Mouse (Mus musculus) heart, embryonic 12.5 days (tissue): ENCODE results near the gene Fam84b. TPM values are rescaled to one million over a fixed set of nuclear protein-coding genes. Genes with fewer than 3 reads are reported as not detected.

Experiments used
- ATAC-seq: fragments of 200-750 bp; cut with Nextera tagmentation; 2 replicates; pipeline ENCODE4 v1.8.0; 2017; ENCODE audit warnings: moderate TSS enrichment, moderate library complexity; ENCODE audit not compliant: insufficient number of reproducible peaks, low FRiP score
- H3K27ac ChIP-seq: fragments of 300-500 bp; sonication (generic); 2 replicates; pipeline ENCODE4 v1.5.1; 2016; ENCODE audit warnings: mild to moderate bottlenecking, moderate library complexity; ENCODE audit not compliant: poor library complexity, severe bottlenecking
- H3K27me3 ChIP-seq: fragments of 300-500 bp; sonication (generic); replicated peaks from 2 replicates; pipeline ENCODE4 v1.6.1; 2016; ENCODE audit warnings: mild to moderate bottlenecking, moderate library complexity
- H3K36me3 ChIP-seq: fragments of 300-500 bp; sonication (generic); 2 replicates; pipeline ENCODE4 v1.6.1; 2016; ENCODE audit warnings: mild to moderate bottlenecking, moderate library complexity
- H3K4me1 ChIP-seq: fragments of 300-500 bp; sonication (generic); replicated peaks from 2 replicates; pipeline ENCODE4 v1.6.1; 2016; ENCODE audit warnings: mild to moderate bottlenecking
- H3K4me2 ChIP-seq: fragments of 300-500 bp; sonication (generic); 2 replicates; pipeline ENCODE4 v1.6.1; 2016; ENCODE audit warnings: mild to moderate bottlenecking, moderate library complexity
- H3K4me3 ChIP-seq: fragments of 300-500 bp; sonication (generic); 2 replicates; pipeline ENCODE4 v1.5.1; 2016; ENCODE audit warnings: mild to moderate bottlenecking
- H3K9ac ChIP-seq: fragments of 300-500 bp; sonication (generic); 2 replicates; pipeline ENCODE4 v1.6.1; 2016; ENCODE audit warnings: mild to moderate bottlenecking, moderate library complexity
- H3K9me3 ChIP-seq: fragments of 300-500 bp; sonication (generic); replicated peaks from 2 replicates; pipeline ENCODE4 v1.6.1; 2016; ENCODE audit warnings: mild to moderate bottlenecking, moderate library complexity
- WGBS: fragments of 180-500 bp; shearing (Covaris S2); methylation state at CpG from one replicate; pipeline ENCODE4 v1.1.7; 2016; 5-methylcytosine and 5-hydroxymethylcytosine counted together
- polyA plus RNA-seq: library from polyadenylated mRNA; unstranded; fragments of >200 nt; fragmentation: Nextera tagmentation; extraction: Ambion mirVana; gene quantifications from 2 replicates; pipeline ENCODE4 v1.2.1, GENCODE M21; 2016

Gene Fam84b
- polyA plus RNA-seq, 1 experiment from 2014 or later: 13.6 TPM

- no peak for ATAC-seq
- Histone ChIP-seq H3K4me2 (no peak overlapping the region), H3K27me3 (no peaks in the 10 kb centered on the region), H3K4me1 (peaks cover 15% of the 10 kb centered on the region), H3K27ac (no peak overlapping the region), H3K9ac (no peak overlapping the region), H3K4me3 (no peak overlapping the region), H3K36me3 (no peaks in the 10 kb centered on the region), H3K9me3 (no peaks in the 10 kb centered on the region)
- WGBS: 53% methylated on average over 1 of the region's 1 CpGs
Measured at GRCm38 (mm10) chr15:60826226-60826625, 27.4 kb downstream of the Fam84b start.

GRCm38 (mm10) chr15:60824751-60825227 lies 28.8 kb downstream of the Fam84b start:
- under 1% methylated on average over 32 of the region's 32 CpGs for WGBS

GRCm38 (mm10) chr15:60823870-60824709 lies 29.5 kb downstream of the Fam84b start:
- H3K9ac ChIP-seq: peak overlapping the region; percentile 87
- H3K4me3 ChIP-seq: peak overlapping the region; percentile 90
- H3K27me3 ChIP-seq: no peaks in the 10 kb centered on the region
- H3K9me3 ChIP-seq: no peaks in the 10 kb centered on the region
- peak overlapping the region; percentile 79 for H3K27ac ChIP-seq
- peak overlapping the region; percentile 100 for H3K4me2 ChIP-seq
- ATAC-seq: peak; percentile 41
- 0 out of 2 replicates have a peak, but pooled peaks cover 3% of the 10 kb centered on the region for H3K36me3 ChIP-seq
- WGBS: under 1% methylated on average over 45 of the region's 45 CpGs
- H3K4me1 ChIP-seq: peaks cover 15% of the 10 kb centered on the region

More at GRCm38 (mm10) chr15:60824751-60825227, 28.8 kb downstream of the Fam84b start:
- ATAC-seq: peak; percentile 91
- H3K27me3 ChIP-seq: no peaks in the 10 kb centered on the region
- no peaks in the 10 kb centered on the region for H3K9me3 ChIP-seq
- H3K4me2 ChIP-seq: peak overlapping the region; percentile 100
- H3K36me3 ChIP-seq: 0 out of 2 replicates have a peak, but pooled peaks cover 3% of the 10 kb centered on the region
- peak overlapping the region; percentile 90 for H3K4me3 ChIP-seq
- H3K9ac ChIP-seq: peak overlapping the region; percentile 87
- H3K4me1 ChIP-seq: peaks cover 15% of the 10 kb centered on the region
- peak overlapping the region; percentile 79 for H3K27ac ChIP-seq

- peak; percentile 4; the same call in 1 of the 2 replicates for ATAC-seq
- Histone ChIP-seq H3K9ac (peak overlapping the region; percentile 87), H3K36me3 (peaks cover 3% of the 10 kb centered on the region; the same call in 1 of the 2 replicates), H3K4me3 (peak overlapping the region; percentile 90), H3K27me3 (no peaks in the 10 kb centered on the region), H3K4me1 (peaks cover 15% of the 10 kb centered on the region), H3K27ac (peak overlapping the region; percentile 45; the same call in 1 of the 2 replicates), H3K4me2 (peak overlapping the region; percentile 100), H3K9me3 (no peaks in the 10 kb centered on the region)
- 0% methylated on average over 24 of the region's 24 CpGs for WGBS
Measured at GRCm38 (mm10) chr15:60823620-60823869, 30.0 kb downstream of the Fam84b start.

- Histone ChIP-seq H3K27ac (peak overlapping the region; percentile 45), H3K27me3 (no peaks in the 10 kb centered on the region), H3K4me2 (peak overlapping the region; percentile 100), H3K4me1 (peaks cover 15% of the 10 kb centered on the region), H3K4me3 (peak overlapping the region; percentile 90), H3K9ac (peak overlapping the region; percentile 87), H3K9me3 (no peaks in the 10 kb centered on the region), H3K36me3 (peaks cover 3% of the 10 kb centered on the region; the same call in 1 of the 2 replicates)
- under 1% methylated on average over 68 of the region's 68 CpGs for WGBS
- peak; percentile 67 for ATAC-seq
Measured at GRCm38 (mm10) chr15:60822803-60823619, 30.6 kb downstream of the Fam84b start.

GRCm38 (mm10) chr15:60822101-60822802 lies 31.3 kb downstream of the Fam84b start:
- 4% methylated on average over 10 of the region's 10 CpGs for WGBS
- Histone ChIP-seq H3K4me3 (peak overlapping the region; percentile 90), H3K27ac (peak overlapping the region; percentile 45), H3K4me2 (peak overlapping the region; percentile 100), H3K36me3 (peaks cover 3% of the 10 kb centered on the region; the same call in 1 of the 2 replicates), H3K4me1 (peaks cover 15% of the 10 kb centered on the region), H3K9ac (peak overlapping the region; percentile 87), H3K27me3 (no peaks in the 10 kb centered on the region), H3K9me3 (no peaks in the 10 kb centered on the region)
- ATAC-seq: peak; percentile 0; the same call in 1 of the 2 replicates

- Histone ChIP-seq H3K4me3 (no peak overlapping the region), H3K4me1 (peaks cover 15% of the 10 kb centered on the region), H3K4me2 (no peak overlapping the region), H3K27me3 (no peaks in the 10 kb centered on the region), H3K27ac (no peak overlapping the region), H3K36me3 (peaks cover 3% of the 10 kb centered on the region; the same call in 1 of the 2 replicates), H3K9me3 (no peaks in the 10 kb centered on the region), H3K9ac (no peak overlapping the region)
- WGBS: 74% methylated on average over 1 of the region's 1 CpGs
- ATAC-seq: no peak
Measured at GRCm38 (mm10) chr15:60818500-60818899, 35.1 kb downstream of the Fam84b start.

- ATAC-seq: no peak
- Histone ChIP-seq H3K9me3 (no peaks in the 10 kb centered on the region), H3K4me3 (no peak overlapping the region), H3K27ac (no peak overlapping the region), H3K27me3 (no peaks in the 10 kb centered on the region), H3K4me1 (peaks cover 2% of the 10 kb centered on the region; the same call in 1 of the 2 replicates), H3K36me3 (peaks cover 3% of the 10 kb centered on the region; the same call in 1 of the 2 replicates), H3K4me2 (no peak overlapping the region), H3K9ac (no peak overlapping the region)
- 52% methylated on average over 1 of the region's 1 CpGs for WGBS
Measured at GRCm38 (mm10) chr15:60816478-60816877, 37.1 kb downstream of the Fam84b start.

- H3K27ac ChIP-seq: no peak overlapping the region
- H3K4me2 ChIP-seq: no peak overlapping the region
- no peaks in the 10 kb centered on the region for H3K27me3 ChIP-seq
- H3K4me3 ChIP-seq: no peak overlapping the region
- no peaks in the 10 kb centered on the region; the same call in 1 of the 2 replicates for H3K36me3 ChIP-seq
- no peak overlapping the region for H3K9ac ChIP-seq
- H3K4me1 ChIP-seq: no peaks in the 10 kb centered on the region
- H3K9me3 ChIP-seq: no peaks in the 10 kb centered on the region
- 54% methylated on average over 3 of the region's 3 CpGs for WGBS
- no peak for ATAC-seq
Measured at GRCm38 (mm10) chr15:60814542-60814941, 39.0 kb downstream of the Fam84b start.

- Histone ChIP-seq H3K4me1 (no peaks in the 10 kb centered on the region), H3K27ac (no peak overlapping the region), H3K9me3 (no peaks in the 10 kb centered on the region), H3K27me3 (no peaks in the 10 kb centered on the region), H3K4me3 (no peak overlapping the region), H3K9ac (no peak overlapping the region), H3K36me3 (no peaks in the 10 kb centered on the region), H3K4me2 (no peak overlapping the region)
- ATAC-seq: no peak
Measured at GRCm38 (mm10) chr15:60793041-60793673, 60.4 kb downstream of the Fam84b start.
